ENCODE assay signal across 14 mouse cellular contexts in genomic region chr17:12029362-12029761, GRCm38 (mm10).
DNase-seq lines count a peak whose midpoint lies in the region; ATAC-seq and TF ChIP-seq lines count a peak whose summit lies in the region.
"Had no signal": no experiment of that assay in that cellular context is flagged by ENCODE, and none has a peak within 500 bp of the region (broad histone marks: within the 10 kb centered on the region; RNA-seq: fewer than 3 reads in every experiment).

No protein-coding gene starts in this region.

- H3K27ac ChIP-seq in hindbrain, embryonic 10.5 days, result peak overlapping the region; percentile 84; the same call in 1 of the 2 replicates
- no peak overlapping the region for H3K27ac ChIP-seq in hindbrain, embryonic 14.5 days
- H3K27ac ChIP-seq in midbrain, embryonic 12.5 days (replicated peaks), result no peak overlapping the region
- H3K27ac ChIP-seq in midbrain, postnatal 0 days (ENCODE audit: low read depth, low read length), result no peak overlapping the region
- H3K27ac ChIP-seq in neural tube, embryonic 15.5 days (replicated peaks), result peak overlapping the region; percentile 66; the same call in 1 of the 2 replicates

- no peak overlapping the region for H3K4me2 ChIP-seq in hindbrain, embryonic 14.5 days (replicated peaks)
- H3K4me2 ChIP-seq in midbrain, embryonic 12.5 days (replicated peaks), result peak overlapping the region; percentile 37; the same call in 1 of the 2 replicates
- no peak overlapping the region for H3K4me2 ChIP-seq in midbrain, postnatal 0 days (ENCODE audit: low read depth, low read length, poor library complexity, severe bottlenecking)
- H3K4me2 ChIP-seq in neural tube, embryonic 15.5 days, result peak overlapping the region; percentile 54

- DNase-seq in hindbrain, embryonic 10.5 days (ENCODE audit: low spot score), result no peak
- no peak for DNase-seq in hindbrain, embryonic 14.5 days (ENCODE audit: low spot score)
- no peak for DNase-seq in midbrain, postnatal 0 days (ENCODE audit: low spot score)
- DNase-seq in adrenal gland, adult 2 months, result no peak
- DNase-seq in frontal cortex, adult 2 months (ENCODE audit: extremely low spot score in 1 of 2, low spot score in 1 of 2), result no peak
- DNase-seq: cerebellum, adult 11-12 months; gastrocnemius, postnatal 25 days; kidney, postnatal 14 days; liver had no signal

- no peak overlapping the region for H3K9ac ChIP-seq in hindbrain, embryonic 14.5 days
- no peak overlapping the region for H3K9ac ChIP-seq in midbrain, embryonic 12.5 days (replicated peaks)
- H3K9ac ChIP-seq in midbrain, postnatal 0 days (replicated peaks; ENCODE audit: low read length, poor library complexity, severe bottlenecking), result no peak overlapping the region
- no peak overlapping the region for H3K9ac ChIP-seq in neural tube, embryonic 15.5 days (replicated peaks)
- H3K9ac ChIP-seq: lung, embryonic 15.5 days had no signal

- no peak for ATAC-seq in hindbrain, embryonic 14.5 days (ENCODE audit: low FRiP score)
- no peak for ATAC-seq in midbrain, embryonic 12.5 days (ENCODE audit: low FRiP score, low read depth)
- no peak for ATAC-seq in midbrain, postnatal 0 days (ENCODE audit: low FRiP score)
- peak; percentile 37 for ATAC-seq in megakaryocyte progenitor cell, adult 5-6 weeks (replicated peaks; ENCODE audit: poor library complexity)
- 0 out of 2 replicates have a peak, but pooled peaks have one; percentile 15 for ATAC-seq in neural tube, embryonic 15.5 days (ENCODE audit: low FRiP score)

- H3K4me1 ChIP-seq in hindbrain, embryonic 10.5 days (replicated peaks), result peaks cover 29% of the 10 kb centered on the region
- peaks cover 15% of the 10 kb centered on the region; the same call in 1 of the 2 replicates for H3K4me1 ChIP-seq in hindbrain, embryonic 14.5 days (replicated peaks; ENCODE audit: control insufficient read depth, insufficient read depth, low read length)
- H3K4me1 ChIP-seq in midbrain, embryonic 12.5 days, result peaks cover 28% of the 10 kb centered on the region
- peaks cover 12% of the 10 kb centered on the region; the same call in 1 of the 2 replicates for H3K4me1 ChIP-seq in midbrain, postnatal 0 days (ENCODE audit: insufficient read depth, low read length)
- H3K4me1 ChIP-seq in neural tube, embryonic 15.5 days, result peaks cover 31% of the 10 kb centered on the region

- H3K27me3 ChIP-seq in hindbrain, embryonic 10.5 days (ENCODE audit: insufficient read depth, poor library complexity, severe bottlenecking), result peaks cover 11% of the 10 kb centered on the region
- no peaks in the 10 kb centered on the region for H3K27me3 ChIP-seq in hindbrain, embryonic 14.5 days (ENCODE audit: control insufficient read depth, insufficient read depth, low read length)
- peaks cover 26% of the 10 kb centered on the region for H3K27me3 ChIP-seq in midbrain, embryonic 12.5 days
- H3K27me3 ChIP-seq in midbrain, postnatal 0 days (ENCODE audit: insufficient read depth, low read length), result no peaks in the 10 kb centered on the region
- no peaks in the 10 kb centered on the region for H3K27me3 ChIP-seq in neural tube, embryonic 15.5 days (replicated peaks)

- WGBS in hindbrain, embryonic 10.5 days, result 72% methylated on average over 5 of the region's 5 CpGs
- WGBS in hindbrain, embryonic 14.5 days, result 70% methylated on average over 5 of the region's 5 CpGs
- 77% methylated on average over 5 of the region's 5 CpGs for WGBS in midbrain, embryonic 12.5 days
- WGBS in midbrain, postnatal 0 days, result 80% methylated on average over 5 of the region's 5 CpGs
- 43% methylated on average over 5 of the region's 5 CpGs for WGBS in neural tube, embryonic 15.5 days

- TF ChIP-seq CTCF in midbrain, postnatal 0 days (IDR thresholded peaks at IDR 0.05), result no peak

- H3K36me3 ChIP-seq in hindbrain, embryonic 10.5 days, result no peaks in the 10 kb centered on the region
- no peaks in the 10 kb centered on the region for H3K36me3 ChIP-seq in hindbrain, embryonic 14.5 days (replicated peaks; ENCODE audit: control insufficient read depth, insufficient read depth)
- H3K36me3 ChIP-seq in midbrain, embryonic 12.5 days, result no peaks in the 10 kb centered on the region
- H3K36me3 ChIP-seq in midbrain, postnatal 0 days (ENCODE audit: insufficient read depth, low read length), result no peaks in the 10 kb centered on the region
- H3K36me3 ChIP-seq in neural tube, embryonic 15.5 days, result no peaks in the 10 kb centered on the region
- H3K36me3 ChIP-seq: lung, embryonic 15.5 days had no signal

- no peak overlapping the region for H3K4me3 ChIP-seq in hindbrain, embryonic 10.5 days
- no peak overlapping the region for H3K4me3 ChIP-seq in hindbrain, embryonic 14.5 days (replicated peaks; ENCODE audit: low read length)
- H3K4me3 ChIP-seq in midbrain, embryonic 12.5 days, result no peak overlapping the region
- H3K4me3 ChIP-seq in midbrain, postnatal 0 days (ENCODE audit: low read depth, low read length), result no peak overlapping the region
- no peak overlapping the region for H3K4me3 ChIP-seq in neural tube, embryonic 15.5 days (replicated peaks)
- H3K4me3 ChIP-seq: lung, embryonic 15.5 days; megakaryocyte, embryonic 14.5 days had no signal

- no peaks in the 10 kb centered on the region for H3K9me3 ChIP-seq in hindbrain, embryonic 10.5 days
- H3K9me3 ChIP-seq in hindbrain, embryonic 14.5 days (ENCODE audit: control insufficient read depth, low read length), result no peaks in the 10 kb centered on the region
- no peaks in the 10 kb centered on the region for H3K9me3 ChIP-seq in midbrain, embryonic 12.5 days
- no peaks in the 10 kb centered on the region for H3K9me3 ChIP-seq in midbrain, postnatal 0 days (ENCODE audit: low read length)
- no peaks in the 10 kb centered on the region for H3K9me3 ChIP-seq in neural tube, embryonic 15.5 days (replicated peaks)
- H3K9me3 ChIP-seq: lung, embryonic 15.5 days; megakaryocyte, embryonic 14.5 days had no signal

Comparison
In these comparisons a context has a peak if more than half of its experiments do, and no peak if none do; other contexts are left out.
1. H3K27ac ChIP-seq: peak in hindbrain, embryonic 10.5 days (single experiment) and neural tube, embryonic 15.5 days (single experiment); none in hindbrain, embryonic 14.5 days (single experiment), midbrain, embryonic 12.5 days (single experiment) and midbrain, postnatal 0 days (single experiment).
2. H3K4me2 ChIP-seq: peak in midbrain, embryonic 12.5 days (single experiment) and neural tube, embryonic 15.5 days (single experiment); none in hindbrain, embryonic 14.5 days (single experiment) and midbrain, postnatal 0 days (single experiment).
3. ATAC-seq: peak in megakaryocyte progenitor cell, adult 5-6 weeks (single experiment) and neural tube, embryonic 15.5 days (single experiment); none in hindbrain, embryonic 14.5 days (single experiment), midbrain, embryonic 12.5 days (single experiment) and midbrain, postnatal 0 days (single experiment).